Mouse (Mus musculus) olfactory bulb, adult 2 months (tissue): ENCODE data around the gene Zic2. TPM values are rescaled to one million over a fixed set of nuclear protein-coding genes. Genes with fewer than 3 reads are reported as not detected.

Experiments used
- H3K27ac ChIP-seq: fragments of 200-500 bp; 2 replicates; pipeline ENCODE4 v1.5.1; 2012; ENCODE audit warnings: low read depth, low read length; ENCODE audit not compliant: insufficient read depth
- H3K4me1 ChIP-seq: fragments of 200-500 bp; 2 replicates; pipeline ENCODE4 v1.6.1; 2012; ENCODE audit warnings: low read length; ENCODE audit not compliant: control insufficient read depth, insufficient read depth
- H3K4me3 ChIP-seq: fragments of 200-500 bp; 2 replicates; pipeline ENCODE4 v1.5.1; 2012; ENCODE audit warnings: mild to moderate bottlenecking, low read depth, low read length, moderate library complexity; ENCODE audit not compliant: insufficient read depth
- CTCF ChIP-seq: fragments of 200-500 bp; IDR thresholded peaks from 2 replicates; pipeline ENCODE4 v1.5.1; 2012; ENCODE audit warnings: low read depth, mild to moderate bottlenecking, low read length, moderate library complexity; ENCODE audit not compliant: insufficient read depth
- POLR2A ChIP-seq: fragments of 200-500 bp; IDR thresholded peaks from 2 replicates; pipeline ENCODE4 v1.6.1; 2012; ENCODE audit warnings: mild to moderate bottlenecking, low read depth, low read length, moderate library complexity; ENCODE audit not compliant: insufficient read depth
- WGBS: fragments of 180-500 bp; shearing (Covaris S2); methylation state at CpG from one replicate; pipeline ENCODE4 v1.1.7; 2018; 5-methylcytosine and 5-hydroxymethylcytosine counted together
- polyA plus RNA-seq: library from polyadenylated mRNA; stranded (reverse); fragments of >200 nt; gene quantifications from 2 replicates; pipeline ENCODE4 v1.2.4, GENCODE M21; 2012; ENCODE audit warnings: low replicate concordance; ENCODE audit not compliant: missing spikeins, insufficient read depth, insufficient read length

Gene Zic2
- polyA plus RNA-seq, 1 experiment: not detected

GRCm38 (mm10) chr14:122474041-122474890, 969 bp upstream of the Zic2 start:
- TF ChIP-seq CTCF: no peak
- 0 out of 2 replicates have a peak, but pooled peaks have one; percentile 27 for TF ChIP-seq POLR2A
- peak overlapping the region; percentile 59 for H3K4me3 ChIP-seq
- WGBS: 2% methylated on average over 57 of the region's 57 CpGs

GRCm38 (mm10) chr14:122475557-122476040, 364 bp downstream of the Zic2 start:
- H3K4me3 ChIP-seq: peak overlapping the region; percentile 59

More at GRCm38 (mm10) chr14:122474041-122474890, 969 bp upstream of the Zic2 start:
- Histone ChIP-seq H3K4me1 (peaks cover 9% of the 10 kb centered on the region), H3K27ac (peak overlapping the region; percentile 93)

GRCm38 (mm10) chr14:122476041-122476821, 996 bp downstream of the Zic2 start:
- Histone ChIP-seq H3K4me1 (peaks cover 9% of the 10 kb centered on the region), H3K27ac (peak overlapping the region; percentile 81), H3K4me3 (peak overlapping the region; percentile 59)
- TF ChIP-seq POLR2A (no peak), CTCF (no peak)
- WGBS: 1% methylated on average over 62 of the region's 62 CpGs

More at GRCm38 (mm10) chr14:122475557-122476040, 364 bp downstream of the Zic2 start:
- Histone ChIP-seq H3K4me1 (peaks cover 9% of the 10 kb centered on the region), H3K27ac (peak overlapping the region; percentile 81)
- TF ChIP-seq POLR2A (no peak), CTCF (no peak)
- WGBS: under 1% methylated on average over 59 of the region's 65 CpGs

- Histone ChIP-seq H3K4me3 (peak overlapping the region; percentile 59), H3K4me1 (peaks cover 9% of the 10 kb centered on the region), H3K27ac (peak overlapping the region; percentile 81; the same call in 1 of the 2 replicates)
- TF ChIP-seq POLR2A (no peak), CTCF (no peak)
- 1% methylated on average over 18 of the region's 18 CpGs for WGBS
Observed at GRCm38 (mm10) chr14:122476822-122477215, 1.6 kb downstream of the Zic2 start.

GRCm38 (mm10) chr14:122477261-122477671, 2.0 kb downstream of the Zic2 start:
- peaks cover 9% of the 10 kb centered on the region for H3K4me1 ChIP-seq
- TF ChIP-seq POLR2A (no peak), CTCF (no peak)
- WGBS: 4% methylated on average over 20 of the region's 20 CpGs
- H3K4me3 ChIP-seq: peak overlapping the region; percentile 59
- H3K27ac ChIP-seq: peak overlapping the region; percentile 81; the same call in 1 of the 2 replicates

- H3K27ac ChIP-seq: peak overlapping the region; percentile 46
- TF ChIP-seq CTCF: no peak
- TF ChIP-seq POLR2A: no peak
- peaks cover 9% of the 10 kb centered on the region for H3K4me1 ChIP-seq
- H3K4me3 ChIP-seq: peak overlapping the region; percentile 59
- 17% methylated on average over 9 of the region's 9 CpGs for WGBS
Observed at GRCm38 (mm10) chr14:122477971-122478573, 2.8 kb downstream of the Zic2 start.

- peak overlapping the region; percentile 46 for H3K27ac ChIP-seq
- WGBS: 8% methylated on average over 22 of the region's 22 CpGs
- TF ChIP-seq CTCF: no peak
- TF ChIP-seq POLR2A: no peak
- H3K4me3 ChIP-seq: peak overlapping the region; percentile 59
- peaks cover 9% of the 10 kb centered on the region for H3K4me1 ChIP-seq
Observed at GRCm38 (mm10) chr14:122478574-122479011, 3.4 kb downstream of the Zic2 start.

GRCm38 (mm10) chr14:122479461-122480109, 4.3 kb downstream of the Zic2 start:
- Histone ChIP-seq H3K4me1 (peaks cover 12% of the 10 kb centered on the region), H3K27ac (no peak overlapping the region), H3K4me3 (no peak overlapping the region)
- TF ChIP-seq CTCF (no peak), POLR2A (no peak)
- WGBS: 40% methylated on average over 17 of the region's 17 CpGs
